Mouse (Mus musculus): ENCODE measurements around the gene Fuca2. TPM values are rescaled to one million over a fixed set of nuclear protein-coding genes. Genes with fewer than 3 reads are reported as not detected.
"Not testable (repeated sequence)": the region's sequence is repeated elsewhere in the genome, so short reads cannot be mapped to it uniquely, and the experiment has no call there.

Gene Fuca2
- 10 to 100 TPM; 41.8 to 46.0 TPM for total RNA-seq (2021)
- long read RNA-seq, experiment 1, full-length matches to known transcripts, result 44 of 57 reads
- long read RNA-seq, experiment 1, partial matches to known transcripts, result 2 of 57 reads
- long read RNA-seq, experiment 1, other reads (novel, unspliced or antisense), result 11 of 57 reads
- long read RNA-seq, experiment 2, full-length matches to known transcripts, result 38 of 43 reads
- long read RNA-seq, experiment 2, partial matches to known transcripts, result 0 of 43 reads
- long read RNA-seq, experiment 2, other reads (novel, unspliced or antisense), result 5 of 43 reads

- no peak for DNase-seq (ENCODE audit: low spot score in 2 of 2)
These were observed at the start of gene Fuca2 for GRCm38 (mm10) chr10:13499331-13499730. Fuca2 (plus strand) TSS chr10:13499540.

DNA sequence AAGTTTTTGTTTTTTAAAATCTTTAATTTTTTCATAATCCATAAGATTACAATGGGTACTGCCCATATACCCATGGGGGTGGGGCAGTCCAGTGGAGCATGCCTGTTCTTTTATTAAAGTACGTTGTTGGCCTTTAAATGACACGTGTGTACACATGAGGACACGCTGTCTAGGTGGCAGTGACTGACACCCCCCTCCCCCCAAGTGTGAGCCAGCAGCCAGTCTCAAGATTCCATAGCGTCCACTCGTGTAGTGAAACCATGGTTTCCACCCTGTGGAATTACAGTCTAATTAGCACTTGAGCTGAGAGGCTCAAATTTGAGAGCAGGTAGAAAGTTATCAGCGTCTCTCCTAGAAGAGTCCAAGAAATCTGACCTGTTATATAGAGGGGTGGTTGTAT, 47.7 kb upstream of the Fuca2 start:
- DNase-seq (ENCODE audit: low spot score in 2 of 2), result no peak

GRCm38 (mm10) chr10:13453200-13453990, 45.9 kb upstream of the Fuca2 start:
- no peak for DNase-seq (ENCODE audit: low spot score in 2 of 2)

- DNase-seq (ENCODE audit: low spot score in 2 of 2), result not testable (repeated sequence)
These were observed 35.0 kb upstream of the Fuca2 start for GRCm38 (mm10) chr10:13464295-13464694.

DNA sequence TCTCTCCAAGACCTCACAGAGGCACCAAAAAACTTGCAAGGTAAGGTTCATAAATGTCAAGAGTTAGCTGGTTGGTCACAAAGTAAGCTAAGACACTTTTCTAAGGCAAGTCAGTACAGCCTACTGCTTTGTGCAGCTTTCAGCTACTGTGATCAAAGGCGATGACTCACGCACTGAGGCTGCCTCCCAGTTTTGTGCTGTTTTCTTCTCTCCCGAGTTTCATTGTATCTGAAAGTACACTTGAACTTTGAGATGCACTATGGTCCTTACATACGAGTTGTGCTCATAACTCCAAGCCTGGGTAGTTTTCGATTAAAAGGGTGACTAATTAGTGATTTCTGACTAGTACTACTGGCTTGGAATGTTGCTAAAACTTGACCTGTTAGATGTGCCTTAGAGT, 32.4 kb upstream of the Fuca2 start:
- DNase-seq (ENCODE audit: low spot score in 2 of 2), result no peak

GRCm38 (mm10) chr10:13468025-13468529, 31.3 kb upstream of the Fuca2 start:
- not testable (repeated sequence) for DNase-seq (ENCODE audit: low spot score in 2 of 2)

- no peak for DNase-seq (ENCODE audit: low spot score in 2 of 2)
These were observed 29.1 kb upstream of the Fuca2 start for GRCm38 (mm10) chr10:13470236-13470635.

DNA sequence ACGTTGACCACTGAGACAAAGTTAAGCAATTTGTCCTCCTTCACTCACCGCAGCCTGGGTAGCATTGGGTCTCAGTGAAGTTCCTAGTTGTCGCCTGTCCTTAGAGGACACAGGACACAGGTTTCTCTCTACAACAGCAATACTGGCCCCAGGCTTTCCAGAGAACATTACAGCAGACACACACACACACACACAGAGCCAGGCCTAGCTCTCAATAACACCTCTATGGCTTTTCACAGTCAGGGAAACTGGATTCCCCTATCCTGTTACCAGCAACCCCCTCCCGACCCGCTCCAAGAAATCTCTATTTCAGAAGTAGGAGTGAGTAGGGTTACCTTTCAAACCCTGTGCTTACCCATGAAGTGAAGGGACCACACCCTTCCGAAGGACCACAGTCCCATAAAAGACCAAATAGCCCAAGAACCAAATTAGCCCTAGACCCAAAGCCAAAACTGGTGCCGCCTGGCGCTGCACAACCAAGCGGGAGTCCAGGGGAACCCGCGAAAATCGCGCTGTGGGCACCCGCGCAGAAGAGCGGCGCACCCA, 26.0 kb upstream of the Fuca2 start:
- peak in 1 of 2 experiments; percentile 13 for DNase-seq (ENCODE audit: low spot score in 2 of 2)

- DNase-seq (ENCODE audit: low spot score in 2 of 2), result peak; percentile 16 to 57
These were observed 25.3 kb upstream of the Fuca2 start, which contains the start of gene Phactr2 for GRCm38 (mm10) chr10:13473833-13474567. Phactr2 (minus strand) TSS chr10:13474412.

DNA sequence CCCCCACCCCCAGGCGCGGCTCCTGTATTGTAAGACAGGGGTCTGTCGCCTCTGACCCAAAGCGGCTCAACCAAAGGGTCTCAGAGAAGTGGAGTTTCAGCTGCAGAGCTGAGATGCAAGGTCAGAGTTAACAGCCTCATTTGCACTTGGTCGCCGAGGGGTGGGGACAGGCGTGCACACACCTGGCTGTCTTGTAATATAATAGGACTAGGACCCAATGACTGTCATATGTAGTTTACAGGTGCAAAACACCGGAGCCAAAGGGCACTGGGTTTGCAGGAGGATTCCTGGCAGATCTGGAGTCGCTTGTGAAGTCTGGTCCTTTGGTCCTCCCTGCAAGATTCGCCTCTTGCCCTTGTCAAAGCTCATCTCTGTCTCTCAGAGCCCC, 24.8 kb upstream of the Fuca2 start:
- DNase-seq (ENCODE audit: low spot score in 2 of 2), result no peak

DNA sequence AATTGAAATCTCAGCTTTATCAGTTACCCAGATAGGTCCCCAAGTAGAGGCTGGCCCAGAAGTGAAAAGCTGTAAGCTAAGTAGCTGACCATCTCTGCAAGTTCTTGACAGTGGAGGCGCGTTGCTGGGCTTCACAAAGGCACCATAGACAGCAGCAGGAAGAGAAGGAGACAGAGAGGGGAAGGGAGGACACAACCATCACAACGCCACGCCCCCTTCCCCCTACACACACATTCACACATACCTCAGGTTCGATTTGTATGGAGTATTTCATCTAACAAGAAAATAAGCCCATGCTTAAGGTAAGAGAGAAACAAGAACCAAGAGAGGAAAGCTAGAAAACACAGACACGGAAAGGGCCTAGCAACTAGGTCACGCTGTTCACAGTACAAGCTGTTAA, 24.2 kb upstream of the Fuca2 start:
- DNase-seq (ENCODE audit: low spot score in 2 of 2), result no peak

DNA sequence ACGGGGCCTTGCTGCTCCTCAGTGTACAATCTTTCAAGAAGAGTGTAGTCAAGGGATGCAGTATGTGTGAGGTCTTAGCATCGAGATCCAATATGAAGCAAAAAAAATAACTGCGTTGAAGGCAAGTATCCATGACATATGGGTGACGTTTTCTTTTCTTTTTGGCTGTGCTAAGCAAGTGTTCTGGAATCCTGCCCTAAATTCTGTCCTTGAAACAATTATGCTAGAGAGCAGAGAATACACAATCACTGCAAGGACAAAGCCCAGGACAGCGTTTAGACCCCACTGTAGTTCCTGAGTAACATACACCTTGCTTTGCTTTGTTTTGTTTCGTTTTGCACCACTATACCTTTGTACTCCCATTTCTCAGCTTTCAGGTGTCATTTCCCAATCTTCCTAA, 20.0 kb upstream of the Fuca2 start:
- DNase-seq (ENCODE audit: low spot score in 2 of 2), result no peak

DNA sequence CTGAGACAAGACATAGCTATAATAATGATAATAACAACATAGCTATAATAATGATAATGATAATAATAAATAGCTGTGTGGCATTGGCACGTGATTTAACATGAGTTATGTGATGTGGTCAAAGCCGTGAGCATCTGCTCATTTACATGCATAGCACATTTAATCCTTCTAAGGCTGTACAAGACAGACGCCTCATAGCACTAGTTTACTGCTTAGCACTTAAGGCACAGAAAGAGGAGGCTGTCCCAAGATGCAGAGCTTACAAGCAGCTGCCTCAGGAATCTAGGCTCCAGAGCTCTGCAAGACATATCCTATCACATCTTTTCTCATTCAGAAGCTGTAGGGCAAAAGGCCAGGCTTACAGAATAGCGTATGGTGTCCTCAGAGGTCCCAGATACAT, 13.4 kb upstream of the Fuca2 start:
- DNase-seq (ENCODE audit: low spot score in 2 of 2), result no peak

- no peak for DNase-seq (ENCODE audit: low spot score in 2 of 2)
These were observed 9.7 kb upstream of the Fuca2 start for GRCm38 (mm10) chr10:13489671-13490070.

- no peak for DNase-seq (ENCODE audit: low spot score in 2 of 2)
These were observed 5.2 kb upstream of the Fuca2 start for GRCm38 (mm10) chr10:13493978-13494686.

DNA sequence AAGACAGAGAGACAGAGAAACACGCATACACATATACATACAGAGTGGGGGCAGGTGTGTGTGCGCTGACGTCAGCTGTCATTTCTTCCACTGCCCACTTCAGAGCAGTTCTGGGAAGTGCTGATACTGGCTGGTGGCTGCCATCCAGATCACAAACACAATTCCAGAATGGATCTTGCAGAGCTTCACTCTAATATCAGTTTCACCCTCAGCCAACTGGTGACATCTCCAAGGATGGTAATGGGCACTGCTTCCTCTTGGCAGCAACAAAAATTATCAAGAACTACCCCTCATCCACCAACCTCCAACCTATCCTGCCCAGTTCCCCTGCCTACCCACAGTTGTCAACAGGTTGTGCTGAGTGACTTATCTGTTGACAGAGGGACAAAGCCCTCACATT, 3.0 kb upstream of the Fuca2 start:
- no peak for DNase-seq (ENCODE audit: low spot score in 2 of 2)

GRCm38 (mm10) chr10:13500473-13500872, 1.1 kb downstream of the Fuca2 start:
- DNase-seq (ENCODE audit: low spot score in 2 of 2), result no peak

GRCm38 (mm10) chr10:13500938-13501496, 1.7 kb downstream of the Fuca2 start:
- DNase-seq (ENCODE audit: low spot score in 2 of 2), result peak; percentile 81 to 90

DNA sequence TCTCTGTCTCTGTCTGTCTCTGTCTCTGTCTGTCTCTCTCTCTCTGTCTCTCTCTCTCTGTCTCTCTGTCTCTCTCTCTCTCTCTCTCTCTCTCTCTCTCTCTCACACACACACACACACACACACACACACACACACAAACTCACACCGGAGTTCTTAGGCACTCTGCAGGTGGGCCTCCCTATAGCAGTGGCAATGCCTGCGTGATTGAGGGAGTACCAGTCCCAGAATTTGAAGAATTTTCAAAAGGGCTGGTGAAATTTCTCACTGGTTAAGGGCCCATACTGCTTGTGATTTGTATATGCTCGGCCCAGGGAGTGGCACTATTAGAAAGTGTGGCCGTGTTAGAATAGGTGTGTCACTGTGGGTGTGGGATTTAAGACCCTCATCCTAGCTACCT, 2.2 kb downstream of the Fuca2 start:
- DNase-seq (ENCODE audit: low spot score in 2 of 2), result not testable (repeated sequence)

- no peak for DNase-seq (ENCODE audit: low spot score in 2 of 2)
These were observed 3.0 kb downstream of the Fuca2 start for GRCm38 (mm10) chr10:13502371-13502770.

All from left cerebral cortex, adult 18-20 months (tissue).